Mouse (Mus musculus): ENCODE data around the gene Prc1.

Gene Prc1

DNA sequence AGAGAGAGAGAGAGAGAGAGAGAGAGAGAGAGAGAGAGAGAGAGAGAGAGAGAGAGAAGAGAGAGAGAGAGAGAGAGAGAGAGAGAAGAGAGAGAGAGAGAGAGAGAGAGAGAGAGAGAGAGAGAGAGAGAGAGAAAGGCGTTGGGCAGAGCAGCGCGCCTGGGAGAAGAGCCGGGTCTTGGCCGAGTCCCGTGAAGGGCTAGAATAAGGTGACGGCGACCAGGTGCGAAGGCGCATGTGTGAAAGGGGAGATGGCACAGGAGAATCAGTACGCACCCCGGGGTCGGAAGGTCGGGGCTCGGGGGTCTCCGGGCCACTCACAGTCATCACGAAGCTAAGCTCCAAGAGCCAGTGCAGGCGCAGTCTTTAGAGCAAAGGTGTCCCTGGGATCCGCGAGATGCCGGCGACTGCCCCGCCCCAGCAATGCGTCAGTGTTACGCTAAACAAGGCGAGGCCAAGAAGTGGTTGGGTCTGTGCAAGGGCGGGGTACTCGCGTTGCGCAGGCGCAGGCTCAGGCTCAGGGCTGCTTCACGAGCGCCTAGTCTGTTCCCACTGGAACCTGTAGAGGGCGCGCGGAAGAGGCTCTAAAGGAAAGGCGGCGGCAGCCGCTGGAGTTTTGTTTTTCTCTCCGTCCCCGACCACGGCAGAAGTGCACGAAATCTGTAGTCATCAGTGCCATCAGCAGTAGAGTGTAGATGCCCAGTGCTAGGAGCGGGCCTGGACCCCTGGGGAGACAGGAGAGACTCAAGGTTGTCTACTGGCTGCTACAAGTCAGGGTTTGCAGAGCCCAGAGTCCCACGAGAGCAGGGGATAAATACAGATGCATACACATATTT, 45.8 kb downstream of the Prc1 start:
- peak; percentile 98 for DNase-seq

DNA sequence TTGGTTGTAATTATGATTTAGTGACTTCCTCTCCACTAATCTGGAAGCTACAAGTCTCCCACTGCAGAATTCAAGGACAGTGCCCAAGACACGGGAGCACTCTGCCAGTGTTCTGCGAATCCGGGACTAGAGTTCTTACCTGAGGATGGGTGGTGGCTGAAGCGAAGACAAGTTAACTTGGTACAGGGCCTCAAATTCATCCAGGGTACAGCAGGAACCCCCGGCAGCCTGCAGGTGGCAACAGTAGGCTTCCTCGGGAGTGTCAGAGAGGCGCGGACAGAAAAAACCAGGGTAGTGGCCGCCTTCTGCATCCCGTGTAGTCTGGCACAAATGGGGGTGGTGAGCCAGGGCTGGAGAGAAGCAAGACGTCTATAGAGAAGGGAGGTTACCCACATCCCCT, 46.5 kb downstream of the Prc1 start, which contains the start of gene Unc45a:
Gene Unc45a (minus strand): TSS at position 213 of the 400 bp plus-strand sequence.
- DNase-seq: peak; percentile 76

DNA sequence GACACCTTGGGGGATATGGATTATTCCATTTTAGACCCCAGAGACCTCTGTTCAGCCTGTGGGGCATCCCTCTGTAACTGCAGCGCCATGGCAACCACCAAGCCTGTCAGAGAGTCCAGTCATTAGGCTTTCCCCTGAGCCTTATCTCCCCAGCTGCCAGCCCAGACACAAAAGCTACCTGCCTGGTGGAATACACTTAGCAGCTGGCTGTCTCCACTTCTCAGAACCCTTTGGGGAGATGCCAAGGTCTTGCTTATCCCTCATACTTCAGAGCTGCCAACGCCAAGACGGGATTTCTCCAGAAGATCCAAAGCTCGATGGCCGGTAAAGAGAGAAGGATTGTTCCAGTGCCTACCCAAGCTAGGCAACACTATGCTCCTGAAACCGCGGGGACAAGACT, 47.5 kb downstream of the Prc1 start:
- DNase-seq: no peak

DNA sequence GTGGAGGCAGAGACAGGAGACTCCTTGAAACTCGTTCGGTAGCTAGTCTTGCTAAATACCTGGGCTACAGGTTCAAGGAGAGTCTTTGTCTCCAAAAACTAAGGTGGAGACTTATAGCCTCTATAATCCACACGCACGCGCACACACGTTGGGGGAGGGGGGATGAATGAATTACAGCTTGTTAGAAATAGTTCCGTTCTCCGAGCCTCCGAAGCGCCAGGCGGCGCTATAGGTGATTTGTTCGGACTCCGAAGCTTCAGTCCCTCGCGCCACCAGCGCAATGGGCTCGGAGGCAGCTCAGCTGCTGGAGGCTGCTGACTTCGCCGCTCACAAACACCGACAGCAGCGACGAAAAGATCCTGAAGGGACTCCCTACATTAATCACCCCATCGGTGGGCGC, 48.6 kb downstream of the Prc1 start, which contains the start of gene Hddc3:
Gene Hddc3 (plus strand): TSS at position 247 of the 400 bp plus-strand sequence.
- DNase-seq: peak; percentile 95

DNA sequence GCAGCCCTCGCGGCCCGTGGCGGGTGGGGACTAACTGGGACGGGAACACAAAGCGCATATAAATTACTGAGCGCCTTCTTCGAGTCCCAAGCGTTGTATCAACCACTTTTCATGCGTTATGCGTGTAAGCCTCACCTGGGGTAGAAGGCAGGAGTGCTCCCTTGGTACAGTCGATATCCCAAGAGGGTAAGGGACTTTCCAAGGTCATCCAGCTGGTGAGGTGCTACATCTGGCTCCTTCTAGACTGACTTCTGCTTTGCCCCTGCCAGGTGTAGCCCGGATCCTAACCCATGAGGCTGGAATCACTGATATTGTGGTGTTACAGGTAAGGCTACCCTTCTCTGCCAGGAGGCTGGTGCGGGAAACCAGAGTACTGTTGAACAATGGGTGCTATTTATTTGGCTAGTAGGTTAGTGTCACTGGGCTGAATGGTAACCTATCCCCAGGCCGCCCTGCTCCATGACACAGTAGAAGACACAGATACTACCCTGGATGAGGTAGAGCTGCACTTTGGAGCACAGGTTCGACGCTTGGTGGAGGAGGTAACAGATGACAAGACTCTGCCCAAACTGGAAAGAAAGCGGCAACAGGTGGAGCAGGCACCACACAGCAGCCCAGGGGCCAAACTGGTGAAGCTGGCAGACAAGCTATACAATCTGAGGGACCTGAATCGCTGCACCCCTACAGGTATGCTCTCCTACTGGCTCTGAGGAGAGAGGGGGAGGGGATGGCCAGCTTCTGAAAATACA, 49.2 kb downstream of the Prc1 start:
- no peak for DNase-seq

DNA sequence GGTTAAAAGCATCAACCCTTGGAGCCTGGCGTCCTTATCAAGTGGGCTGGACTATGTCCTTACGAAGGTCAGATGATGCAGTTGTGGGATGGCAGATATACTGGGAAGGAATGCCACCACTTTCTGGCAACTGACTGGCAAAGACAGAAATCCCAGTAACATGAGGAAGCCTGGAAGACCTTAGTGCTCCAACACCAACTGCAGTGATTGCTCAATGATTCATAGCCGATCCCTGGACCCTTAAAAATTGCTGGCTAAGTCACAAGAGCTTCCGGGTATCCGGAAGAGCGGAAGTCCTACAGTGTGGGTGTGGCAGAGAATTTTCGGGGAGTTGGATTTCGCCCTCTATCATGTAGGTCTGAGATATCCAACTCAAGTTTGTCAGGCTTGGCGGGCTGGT, 51.9 kb downstream of the Prc1 start:
- no peak for DNase-seq

DNA sequence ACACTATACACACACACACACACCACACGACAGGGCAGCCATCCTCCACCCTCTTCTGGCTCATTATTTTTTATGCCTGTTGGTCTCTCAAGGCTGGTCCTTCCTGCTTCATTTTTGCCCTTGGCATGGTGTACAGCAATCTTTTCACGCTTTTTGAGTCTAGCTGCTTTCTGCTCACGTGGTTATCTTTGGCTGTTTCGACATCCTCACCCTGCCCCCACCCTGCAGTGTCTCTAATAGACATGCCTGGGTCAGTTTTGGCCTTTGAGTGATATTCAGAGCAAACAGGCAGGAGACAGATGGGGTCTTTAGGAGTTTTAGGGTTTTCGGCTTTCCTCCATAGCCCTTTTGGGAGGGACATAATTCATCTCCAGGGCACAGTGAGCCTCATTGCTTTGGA, 52.6 kb downstream of the Prc1 start:
- no peak for DNase-seq

DNA sequence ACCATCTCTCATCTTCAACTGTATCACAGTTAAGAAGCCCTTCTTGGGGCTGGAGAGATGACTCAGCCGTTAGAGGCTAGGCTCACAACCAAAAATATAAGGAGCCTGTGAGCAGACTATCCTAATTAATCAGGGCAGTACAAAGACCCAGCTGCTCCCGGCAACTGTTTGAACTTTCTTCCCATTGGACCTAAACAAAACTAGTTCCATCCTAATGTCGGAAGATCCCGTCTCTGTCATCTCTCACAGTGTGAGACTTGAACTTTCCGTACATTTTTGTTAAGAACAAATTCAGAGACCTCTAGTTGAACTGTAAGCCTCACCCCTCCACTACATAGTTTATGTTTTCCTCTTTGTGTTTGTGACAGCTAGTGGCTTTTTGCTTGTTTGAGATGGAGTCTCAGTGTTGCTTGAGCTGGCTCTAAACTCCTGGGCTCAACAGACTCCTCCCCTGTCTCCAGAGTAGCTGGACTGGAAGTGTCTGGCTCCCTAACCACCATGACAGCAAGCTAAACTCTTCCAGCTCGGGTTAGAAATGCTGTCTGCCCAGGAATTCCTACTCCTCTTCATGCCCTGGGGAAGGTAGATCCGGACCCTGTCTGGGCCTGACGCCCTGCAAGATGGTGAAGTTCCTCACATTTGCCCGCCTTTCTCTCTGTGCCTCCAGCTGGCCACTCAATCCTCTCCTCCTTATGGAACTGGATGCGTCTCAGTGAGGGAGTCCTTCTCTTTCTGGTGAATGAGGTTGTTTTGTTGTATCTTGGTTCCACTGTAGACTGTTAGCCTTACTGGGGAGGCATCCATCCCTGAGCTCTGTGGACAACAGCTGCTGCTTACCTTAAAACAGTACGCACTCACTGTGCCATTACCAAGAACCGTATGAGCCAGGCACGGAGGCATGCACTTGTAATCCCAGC, 53.7 kb downstream of the Prc1 start:
- DNase-seq: no peak

DNA sequence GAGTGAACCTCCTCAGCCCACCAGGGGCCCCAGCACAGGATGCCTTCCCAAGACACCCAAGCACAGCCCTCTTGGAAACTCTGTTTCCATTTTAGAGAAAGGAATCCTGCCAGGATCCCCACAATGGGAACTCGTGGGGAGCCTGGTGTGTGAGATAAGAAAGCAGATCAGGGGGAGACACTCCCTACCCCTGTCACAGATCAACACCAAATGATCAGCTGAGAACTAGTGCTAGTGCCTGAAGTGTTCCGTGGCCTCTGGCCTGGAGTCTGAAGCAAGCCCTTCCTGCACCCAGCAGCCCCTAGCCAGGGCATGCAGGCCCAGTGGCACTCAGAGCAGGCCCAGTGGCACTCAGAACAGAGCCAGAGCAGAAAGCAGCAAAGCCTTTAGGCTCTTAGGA, 56.6 kb downstream of the Prc1 start:
- no peak for DNase-seq

DNA sequence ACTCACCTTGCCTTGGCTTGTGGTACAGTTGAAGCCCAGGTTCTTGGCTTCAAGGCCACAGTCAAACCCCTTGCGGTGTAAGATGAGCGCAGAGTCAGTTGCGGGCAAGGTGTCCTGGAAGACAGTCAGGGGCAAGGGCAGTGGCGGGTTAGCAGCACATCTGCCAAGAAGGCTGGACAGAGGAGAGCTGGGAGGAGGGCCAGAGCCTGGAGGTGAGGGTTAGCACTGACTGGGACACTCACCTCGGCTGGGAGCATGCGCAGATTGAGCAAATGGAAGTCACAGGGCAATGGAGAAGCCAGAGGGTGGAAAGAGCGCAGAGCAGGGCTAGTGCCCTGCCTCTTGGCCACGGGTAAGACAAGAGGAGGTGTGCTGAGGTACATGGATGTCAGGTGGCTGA, 58.7 kb downstream of the Prc1 start:
- no peak for DNase-seq

DNA sequence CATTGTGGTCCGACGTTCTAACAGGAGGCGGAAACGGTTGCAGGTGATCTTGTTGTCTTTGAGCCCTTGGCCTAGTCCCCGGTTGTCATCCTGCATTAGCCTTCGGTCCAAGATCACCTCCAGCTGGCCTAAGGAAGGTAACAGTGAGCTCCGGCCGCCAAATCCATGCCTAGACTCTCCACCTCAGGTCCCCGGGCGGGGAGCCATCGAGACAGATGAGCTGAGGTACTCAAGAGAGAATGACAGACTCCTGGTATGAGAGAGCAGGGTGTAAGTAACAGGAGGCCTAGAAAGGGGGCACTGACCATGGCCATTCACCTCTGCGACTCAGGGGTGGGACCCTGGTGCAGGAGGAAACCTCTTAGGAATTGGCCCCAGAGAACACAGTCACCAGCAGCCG, 62.1 kb downstream of the Prc1 start:
- DNase-seq: no peak

DNA sequence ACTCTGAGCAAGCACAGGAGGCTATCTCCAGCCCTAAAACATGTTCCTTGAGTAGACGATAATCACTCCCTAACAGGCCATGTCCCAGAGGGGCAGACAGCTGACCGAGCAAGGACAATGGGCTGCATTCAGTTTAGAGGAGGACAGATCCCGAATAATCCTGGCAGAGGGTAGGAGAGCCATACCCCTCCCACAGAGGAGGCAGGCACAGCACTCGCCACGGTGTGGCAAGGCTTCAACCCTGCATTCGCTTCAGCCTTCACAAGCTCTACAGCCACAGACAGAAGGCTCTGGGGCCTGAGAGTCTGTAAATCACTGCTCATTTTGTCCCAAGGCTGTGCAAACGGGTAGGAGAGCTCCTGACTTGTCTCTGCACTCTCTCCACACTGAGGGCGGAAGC, 62.9 kb downstream of the Prc1 start:
- peak; percentile 55 for DNase-seq

DNA sequence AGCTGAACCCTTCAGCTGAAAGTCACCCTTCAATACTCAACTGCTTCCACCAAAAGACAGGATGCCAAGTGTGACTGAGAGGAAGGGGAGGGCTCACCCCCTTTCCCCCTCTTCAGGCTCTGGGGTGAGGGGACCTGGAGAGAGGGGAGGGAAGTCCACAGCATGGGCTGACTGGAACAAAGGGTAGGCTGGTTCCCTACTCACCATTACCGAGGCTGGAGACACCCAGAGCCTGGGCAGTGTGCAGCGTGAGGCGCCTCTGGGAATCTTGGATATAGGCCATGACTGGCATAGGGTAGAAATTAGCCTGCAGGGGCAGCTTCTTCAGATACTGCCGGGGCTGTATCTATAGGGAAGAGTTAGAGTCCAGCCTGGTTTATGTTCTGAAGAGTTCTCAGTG, 63.8 kb downstream of the Prc1 start:
- DNase-seq: no peak

DNA sequence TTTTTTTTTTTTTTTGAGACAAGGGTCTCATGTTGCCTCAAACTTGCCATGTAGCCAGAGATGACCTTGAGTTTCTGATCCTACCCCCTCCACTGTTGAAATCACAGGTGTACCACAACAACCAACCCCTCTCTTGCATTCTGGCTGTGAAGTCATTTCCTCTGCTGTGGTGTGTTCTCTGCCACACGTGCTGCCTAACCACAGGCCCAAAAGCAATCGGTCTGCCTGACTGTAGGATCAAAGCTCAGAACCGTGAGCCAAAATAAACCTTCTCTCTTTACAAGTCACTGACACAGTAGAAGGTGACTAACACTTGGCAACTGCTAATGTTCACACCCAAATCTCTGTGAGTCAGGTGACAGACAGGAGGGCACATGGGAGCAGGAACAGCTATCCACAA, 66.2 kb downstream of the Prc1 start:
- no peak for DNase-seq

DNA sequence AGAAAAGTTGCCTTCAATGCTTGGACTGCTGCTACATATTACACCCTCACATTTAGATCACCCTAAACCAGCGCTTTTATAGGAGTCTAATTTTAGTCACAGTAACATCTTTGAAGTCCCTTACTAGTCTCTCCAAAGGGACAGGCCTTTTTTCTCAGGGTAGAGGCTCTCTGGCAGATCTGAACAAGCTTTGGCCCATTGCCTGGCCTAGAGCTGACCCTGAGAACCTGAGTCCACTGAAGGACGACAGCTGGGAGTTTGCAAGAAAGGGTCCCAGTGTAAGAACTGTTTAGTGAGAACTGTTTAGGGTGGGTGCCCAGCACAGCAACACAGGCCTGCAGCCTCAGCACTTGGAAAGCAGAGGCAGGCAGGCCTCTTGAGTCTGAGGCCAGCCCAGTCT, 71.5 kb downstream of the Prc1 start:
- DNase-seq: no peak
